Mouse (Mus musculus): ENCODE data around the gene Mterf1b. TPM values are rescaled to one million over a fixed set of nuclear protein-coding genes. Genes with fewer than 3 reads are reported as not detected.

The Mterf1b gene
- total RNA-seq, 2 experiments from 2014 or later: 1.2 to 2.0 TPM

GRCm38 (mm10) chr5:4245004-4245403, 52.8 kb downstream of the Mterf1b start:
- no peak for DNase-seq

GRCm38 (mm10) chr5:4246095-4246494, 53.9 kb downstream of the Mterf1b start:
- no peak for DNase-seq

Other genes with a start within 250 kb of the Mterf1b start
- 1 to 10 TPM; 7.9 to 9.4 TPM for gene Cyp51, start 87.6 kb upstream of the Mterf1b start, total RNA-seq (2021)